Mouse (Mus musculus) thymus, adult 18-20 months (tissue): Measurements from ENCODE around the gene Phgdh.
A peak's percentile ranks its signal among the peaks of the same experiment; 100 is the strongest.

Experiments
- DNase-seq, 2 experiments: peaks; one replicate each; pipeline ENCODE4 v3.0.0; 2022; ENCODE audit warnings: mixed read lengths in 2 of 2

Phgdh gene

DNA sequence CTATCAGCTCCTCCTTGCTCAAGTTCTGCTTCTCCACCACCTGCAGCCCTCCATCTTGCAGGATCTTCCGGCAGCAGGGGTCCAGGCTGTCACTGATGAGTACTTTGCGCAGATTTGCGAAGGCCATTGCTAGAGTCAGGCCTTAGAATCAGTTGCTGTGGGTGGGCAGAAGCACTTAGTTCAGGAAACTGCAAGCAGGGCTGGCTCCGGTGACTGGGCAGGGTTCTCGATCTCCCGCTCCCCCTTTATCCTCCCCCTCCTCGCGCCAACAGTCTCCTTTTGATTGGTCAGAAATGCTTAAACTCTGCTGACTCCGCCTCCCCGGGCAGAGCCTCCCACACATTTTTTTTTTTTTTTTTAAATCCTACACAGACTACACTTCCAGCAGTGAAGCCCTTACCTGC lies at the start of gene Phgdh:
Phgdh (minus strand) TSS at position 285 of the 404 bp plus-strand sequence.
- peak; percentile 74 to 83 for DNase-seq

DNA sequence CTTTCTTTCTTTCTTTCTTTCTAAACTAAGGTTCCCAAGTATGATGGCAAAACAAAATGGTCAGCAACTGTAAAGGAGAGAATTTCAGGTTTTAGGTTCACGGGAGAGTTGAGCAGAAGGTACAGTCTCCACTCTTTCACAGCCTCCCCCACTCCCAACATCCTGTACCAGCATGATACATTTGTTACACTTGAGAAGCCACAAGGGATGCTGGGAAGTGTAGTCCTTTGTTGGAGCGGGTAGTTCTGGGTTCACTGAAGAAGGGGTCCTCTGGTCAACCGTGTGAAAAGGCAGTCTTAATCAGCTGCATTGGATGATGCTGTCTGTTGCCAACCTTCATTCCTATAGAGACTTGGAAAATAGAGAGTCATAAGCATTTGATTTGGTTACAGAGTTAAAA lies 49.5 kb upstream of the Phgdh start:
- DNase-seq: no peak

DNA sequence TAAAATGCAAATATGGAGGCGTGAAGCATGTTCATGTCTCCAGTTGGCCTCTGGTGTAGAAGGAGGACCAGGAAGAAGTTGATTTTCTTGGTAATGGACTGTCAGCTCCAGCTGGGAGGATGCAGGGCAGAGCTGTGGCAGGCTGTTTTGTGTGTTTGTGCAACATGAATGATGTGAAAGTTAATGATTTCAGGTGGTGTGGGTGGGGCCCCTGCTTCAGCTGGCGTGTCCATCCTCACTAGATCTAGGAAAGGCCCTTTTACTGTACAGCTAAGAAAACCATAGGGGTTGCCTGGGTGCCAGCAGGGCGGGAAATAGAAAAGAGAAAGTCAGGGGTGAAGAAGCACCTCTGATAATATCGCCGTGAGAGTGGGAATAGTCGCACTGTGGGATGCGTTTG lies 48.0 kb upstream of the Phgdh start:
- no peak for DNase-seq

DNA sequence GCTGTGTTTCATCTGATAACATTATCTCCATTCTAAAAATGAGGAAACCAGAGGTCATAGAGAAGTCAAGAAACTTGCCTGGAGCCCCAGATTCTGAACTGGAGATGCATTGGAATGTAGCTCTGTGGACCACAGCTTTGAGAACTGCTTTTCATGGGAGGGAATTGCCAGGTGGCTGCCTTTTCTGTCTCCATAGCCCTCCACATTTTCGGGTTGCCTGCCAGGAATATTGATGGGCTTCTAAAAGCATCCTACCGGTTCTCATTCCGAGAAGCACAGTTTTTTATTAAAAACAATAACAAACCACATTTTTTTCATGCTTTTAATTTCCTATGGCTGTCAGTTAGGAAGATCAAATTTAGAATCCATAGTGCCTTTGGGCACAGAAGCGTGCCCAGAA lies 47.3 kb upstream of the Phgdh start:
- no peak for DNase-seq

DNA sequence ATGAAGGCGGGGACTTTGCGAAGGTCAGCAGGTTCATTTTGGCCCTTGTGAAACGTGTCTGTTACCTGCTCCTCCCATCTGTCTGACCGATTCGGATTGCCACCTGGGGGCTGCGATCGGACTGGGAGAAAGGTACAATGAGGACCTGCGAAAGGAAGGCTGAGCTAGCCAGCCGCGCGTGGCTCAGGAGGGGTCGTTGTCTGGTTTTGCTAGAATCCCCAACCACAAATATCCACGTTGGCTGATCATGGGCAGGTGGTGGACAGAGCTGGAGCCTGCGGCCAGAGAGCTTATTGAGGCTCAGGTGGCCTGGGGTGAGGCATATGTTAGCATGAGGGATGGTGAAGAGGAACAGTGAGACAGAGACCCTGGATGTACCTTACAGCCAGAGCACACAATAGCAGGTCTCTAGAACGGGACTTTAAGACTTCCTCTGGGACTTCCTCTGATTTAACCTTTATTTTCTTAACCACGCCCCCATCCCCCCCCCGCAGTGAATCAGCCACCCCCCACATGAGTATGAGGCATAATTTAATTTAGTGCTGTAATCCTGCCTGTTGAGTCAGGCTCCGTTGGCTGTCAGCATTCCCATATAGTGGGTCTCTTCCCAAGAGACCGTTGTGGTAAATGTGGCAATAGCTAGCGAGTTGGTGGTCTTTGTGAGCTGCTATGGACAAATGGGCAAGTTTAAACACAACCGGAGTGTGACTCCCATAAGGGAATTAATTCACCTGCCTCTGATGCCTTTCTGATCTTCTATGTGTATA lies 43.4 kb upstream of the Phgdh start:
- no peak for DNase-seq

DNA sequence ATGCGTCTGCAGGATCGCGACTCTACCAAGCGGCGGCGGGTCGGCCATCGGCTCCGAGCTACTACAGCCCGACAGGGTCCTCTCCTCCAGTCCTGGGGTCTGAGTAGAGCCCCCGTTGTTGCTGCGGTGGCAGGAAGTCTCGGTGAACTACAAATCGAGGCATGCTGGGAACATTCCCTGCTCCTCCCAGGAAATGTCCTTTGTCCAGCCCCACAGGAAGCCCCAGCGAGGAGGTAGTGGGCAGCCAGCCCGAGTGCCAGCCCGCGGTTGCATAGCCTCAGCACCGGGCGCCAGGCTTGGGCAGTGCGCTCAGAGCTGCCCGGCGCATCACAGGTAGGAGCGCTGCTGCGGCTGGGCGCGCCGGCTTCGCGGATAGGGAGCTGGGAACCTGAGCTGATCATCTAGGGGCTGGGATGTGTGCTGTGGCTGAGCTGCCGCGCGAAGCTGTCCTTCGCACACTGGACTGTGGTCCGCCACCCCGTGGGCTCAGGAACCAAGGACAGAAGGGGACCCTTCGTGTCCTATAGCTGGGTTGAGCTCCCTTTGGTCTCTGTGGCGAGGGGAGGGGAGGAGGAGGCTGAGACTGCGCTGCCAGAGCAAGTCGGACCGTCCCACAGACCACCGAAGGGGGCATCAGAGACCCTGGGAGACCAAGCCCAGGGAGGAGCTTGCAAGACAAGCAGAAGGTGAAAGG lies 42.6 kb upstream of the Phgdh start, which contains the start of gene Zfp697:
Zfp697 (plus strand) TSS at position 216 of the 694 bp plus-strand sequence.
- peak in 1 of 2 experiments; percentile 3 for DNase-seq

DNA sequence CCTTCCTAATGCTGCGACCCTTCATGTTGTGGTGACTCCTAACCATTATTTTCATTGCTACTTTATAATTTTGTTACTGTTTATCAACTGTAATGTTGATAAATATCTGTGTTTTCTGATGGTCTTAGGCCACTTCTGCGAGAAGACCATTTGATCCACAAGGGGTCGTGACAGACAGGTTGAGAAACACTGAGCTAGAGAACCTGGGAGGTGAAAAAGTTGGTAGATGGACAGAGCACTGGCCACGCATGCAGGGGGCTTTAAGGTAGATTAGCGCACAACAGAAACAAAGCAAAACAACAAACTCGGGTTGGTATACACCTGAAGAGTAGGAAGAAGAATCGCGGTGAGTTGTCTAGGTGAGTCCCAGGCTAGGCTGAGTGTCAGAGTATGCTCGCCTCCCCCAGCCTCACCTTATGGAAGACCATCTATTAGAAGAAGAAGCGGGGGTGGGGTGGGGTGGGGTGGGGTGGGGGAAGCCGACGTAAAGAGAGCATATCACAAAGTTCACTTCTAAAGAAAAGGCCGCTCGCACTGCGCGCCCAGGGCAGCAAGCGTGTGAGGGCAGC lies 42.0 kb upstream of the Phgdh start:
- no peak for DNase-seq

DNA sequence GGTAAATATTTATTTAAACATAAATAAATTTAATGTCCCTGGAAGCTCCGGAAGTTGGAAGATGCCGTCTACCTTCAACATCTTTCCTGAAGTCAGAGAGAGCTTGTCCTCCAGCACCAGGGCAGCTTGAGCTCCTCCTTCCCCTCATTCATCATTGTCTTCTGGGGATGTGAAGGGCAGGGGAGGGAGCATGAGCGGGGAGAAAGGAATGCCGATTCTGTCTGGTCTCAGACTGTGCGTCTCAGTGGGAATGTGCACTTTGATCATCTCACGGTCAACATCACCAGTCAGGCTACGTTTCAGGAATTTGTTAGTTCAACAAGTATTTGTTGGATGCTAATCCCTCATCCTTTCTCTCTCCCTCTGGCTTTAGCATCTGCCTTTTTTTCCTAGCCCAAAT lies 39.4 kb upstream of the Phgdh start:
- DNase-seq: no peak

DNA sequence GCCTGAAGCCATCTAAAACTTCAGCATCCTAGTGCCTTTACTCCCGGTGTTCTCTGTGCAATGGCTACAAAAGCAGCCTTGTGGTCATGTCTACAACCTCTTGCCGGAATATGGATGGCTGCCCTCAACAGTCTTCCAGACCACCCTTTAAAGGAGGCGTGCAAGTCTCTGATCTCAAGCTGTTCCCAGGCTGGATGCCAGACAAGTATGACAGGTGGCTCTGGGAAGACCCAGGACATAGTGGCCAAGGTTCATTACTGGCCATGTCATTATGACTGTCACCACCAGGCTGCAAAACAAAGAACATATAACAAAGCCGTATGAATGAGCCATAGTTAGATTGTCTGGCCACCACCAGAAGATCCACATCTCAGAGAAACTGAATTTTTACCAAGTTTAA lies 38.5 kb upstream of the Phgdh start:
- DNase-seq: no peak

DNA sequence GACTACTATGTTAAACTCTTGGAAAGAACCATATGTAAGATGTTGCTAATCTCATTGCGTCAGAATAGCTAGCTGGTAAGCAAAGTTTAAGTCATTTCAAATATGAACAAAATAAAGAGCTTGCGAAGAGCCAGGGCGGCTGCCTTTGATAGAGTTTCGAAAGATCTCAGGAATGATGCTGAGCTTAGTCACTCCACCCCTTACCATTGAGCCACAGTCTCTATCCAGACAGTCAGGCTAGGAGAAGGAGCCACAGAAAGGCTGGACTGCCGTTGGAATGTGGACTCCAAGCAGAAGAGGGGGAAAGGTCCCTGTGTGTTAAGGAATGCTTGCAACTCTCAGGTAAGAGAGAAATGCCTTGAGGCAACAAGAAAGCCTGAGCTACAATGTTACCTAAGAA lies 35.2 kb upstream of the Phgdh start:
- no peak for DNase-seq

DNA sequence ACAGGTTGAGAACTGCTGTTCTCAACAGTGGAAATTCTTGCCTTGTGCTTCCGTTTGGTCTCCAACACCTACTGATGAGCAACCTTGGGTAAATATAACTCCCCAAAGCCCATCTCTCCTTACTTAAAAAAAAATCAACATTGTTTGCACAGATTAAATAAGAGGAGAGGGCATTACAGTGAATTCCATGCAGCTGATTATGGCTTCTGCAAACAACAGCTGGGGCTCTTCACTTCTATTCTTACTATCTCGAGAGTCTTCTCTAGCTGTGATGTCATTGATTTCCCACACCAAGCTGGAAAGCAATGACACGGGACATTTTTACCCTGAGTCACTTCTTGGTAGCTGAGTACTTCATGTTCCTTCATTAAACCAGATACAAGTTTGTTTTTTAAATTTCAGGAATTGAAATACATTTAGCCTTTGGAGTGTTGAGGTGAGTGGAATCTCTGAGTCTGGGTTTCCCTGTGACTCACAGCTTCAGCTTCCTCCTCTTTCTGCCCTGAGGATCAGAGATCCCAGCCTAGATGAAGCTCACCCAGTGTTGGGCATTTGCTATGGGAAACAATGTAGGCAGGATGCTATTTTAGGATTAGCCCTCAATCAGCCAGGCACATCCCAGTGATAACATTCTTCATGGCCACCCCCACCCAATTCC lies 34.4 kb upstream of the Phgdh start:
- no peak for DNase-seq

DNA sequence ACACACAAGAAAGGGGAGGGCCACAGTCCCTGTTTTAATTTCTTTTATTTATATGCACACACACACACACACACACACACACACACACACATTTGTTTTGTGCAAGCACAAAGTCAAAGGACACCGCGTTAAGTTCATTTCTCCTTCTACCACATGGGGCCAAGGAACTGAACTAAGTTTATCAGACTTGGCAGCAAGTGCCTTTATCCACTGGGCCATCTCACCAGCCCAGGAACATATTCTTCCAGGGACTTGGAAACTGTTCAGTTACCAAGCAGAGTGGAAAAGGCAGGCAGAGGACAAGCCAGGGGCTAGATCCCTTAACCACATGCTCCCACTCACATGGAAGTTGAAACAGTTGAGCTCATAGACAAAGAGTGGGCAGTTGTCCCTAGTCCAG lies 29.0 kb upstream of the Phgdh start:
- no peak for DNase-seq

DNA sequence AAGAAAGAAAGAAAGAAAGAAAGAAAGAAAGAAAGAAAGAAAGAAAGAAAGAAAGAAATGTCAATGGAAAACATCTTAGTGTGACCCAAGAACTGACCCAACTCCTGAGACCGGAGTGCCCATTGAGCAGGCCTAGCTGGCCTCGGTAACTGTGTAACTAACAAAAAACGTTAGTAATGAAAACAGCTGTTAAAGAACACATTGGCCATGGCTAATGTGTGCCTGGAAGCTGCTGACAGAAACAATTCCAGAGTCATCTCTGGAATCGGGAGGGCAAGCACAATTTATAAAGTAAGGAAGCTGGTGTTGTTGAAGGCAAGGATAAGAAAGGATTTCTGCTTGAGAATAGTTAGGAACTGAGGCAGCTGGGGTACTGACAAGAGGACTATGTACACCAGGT lies 28.5 kb upstream of the Phgdh start:
- DNase-seq: no peak

DNA sequence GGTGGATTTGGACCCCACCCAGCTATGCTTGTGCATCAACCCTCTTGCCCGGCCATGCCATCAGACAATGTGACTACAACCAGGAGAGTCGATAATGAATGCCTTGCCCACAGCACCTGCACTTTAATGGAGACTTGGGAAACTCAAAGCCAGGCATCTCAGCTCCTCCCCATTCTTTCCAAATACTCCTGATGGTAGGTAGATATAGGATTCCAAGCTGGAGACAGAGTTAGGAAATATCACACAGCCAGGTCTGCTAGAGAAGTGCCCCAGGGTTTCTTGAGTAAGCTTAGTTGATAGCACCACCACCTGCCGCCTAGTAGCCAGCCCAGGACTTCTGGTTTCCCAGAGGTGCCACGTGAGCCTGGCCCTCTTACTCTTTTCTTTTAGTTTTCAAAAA lies 27.0 kb upstream of the Phgdh start:
- no peak for DNase-seq

DNA sequence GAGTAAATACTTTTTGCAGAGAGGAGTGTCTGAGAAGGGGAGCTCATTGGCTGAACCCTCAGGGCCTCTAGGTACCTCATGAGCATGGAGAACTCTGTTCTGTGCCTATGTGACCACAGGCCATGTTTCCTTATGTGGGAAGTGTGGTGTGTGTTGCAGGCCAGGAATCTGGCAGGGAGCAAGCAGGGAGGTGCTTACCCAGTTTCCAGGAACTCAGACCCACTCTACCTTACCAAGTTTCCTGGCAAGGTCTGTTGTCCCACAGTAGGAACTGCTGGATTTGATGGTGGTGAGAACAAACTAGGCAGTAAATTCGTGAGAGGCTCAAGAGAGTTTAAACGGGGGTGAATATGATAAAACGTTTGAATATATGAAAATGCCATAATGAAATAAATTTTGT lies 26.3 kb upstream of the Phgdh start:
- DNase-seq: no peak

DNA sequence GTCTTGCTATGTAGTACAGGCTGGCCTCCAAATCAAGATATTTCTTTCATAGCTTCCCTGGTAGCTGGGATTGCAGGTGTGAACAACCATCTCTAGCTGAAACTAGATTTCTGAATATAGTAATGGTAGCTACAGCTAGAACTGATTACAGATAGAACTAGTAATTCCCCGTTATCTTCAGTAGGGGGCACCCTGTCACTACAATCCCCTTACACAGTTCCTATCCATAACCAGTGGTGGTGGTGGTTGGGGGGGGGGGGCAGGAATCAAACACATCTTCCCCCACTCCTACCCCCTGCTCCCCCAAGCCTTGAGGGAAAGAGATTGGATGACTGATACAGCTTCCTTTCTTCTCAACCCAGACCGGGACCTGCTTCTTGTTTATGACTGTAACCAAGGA lies 23.0 kb upstream of the Phgdh start:
- no peak for DNase-seq

DNA sequence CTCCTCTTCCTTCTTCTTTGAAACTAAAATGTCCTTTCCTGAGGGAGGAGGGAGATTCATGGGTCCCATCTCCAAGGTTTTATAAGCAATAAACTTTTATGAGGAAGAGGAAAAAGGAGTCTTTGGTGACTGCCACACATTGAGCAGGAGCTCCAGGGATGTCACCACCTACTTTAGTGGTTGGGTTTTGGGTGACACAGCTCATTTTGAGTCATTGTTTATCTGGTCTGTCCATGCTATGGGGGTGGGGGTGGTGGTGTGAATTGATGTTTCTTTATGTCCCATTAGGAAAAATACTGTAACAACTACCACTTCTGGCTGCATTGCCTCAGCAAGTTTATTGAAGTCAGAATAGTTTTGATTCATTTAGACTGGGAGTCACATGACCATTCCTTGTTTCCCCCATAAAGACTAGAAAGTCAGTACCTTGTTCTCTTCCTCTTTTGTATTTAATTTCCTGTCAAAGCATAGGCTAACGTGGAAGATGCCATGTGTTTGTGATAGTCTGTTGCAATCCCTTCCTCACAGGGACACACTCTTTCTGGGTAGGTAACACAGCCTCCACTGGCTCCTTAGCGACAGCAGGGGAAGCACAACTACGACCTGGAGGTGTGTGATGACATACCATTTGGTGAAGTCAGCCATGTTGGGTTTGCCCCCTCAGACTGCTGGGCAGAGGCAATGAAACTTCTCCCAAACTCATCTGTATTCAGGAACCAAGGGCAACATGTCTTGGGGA lies 17.0 kb upstream of the Phgdh start:
- no peak for DNase-seq

DNA sequence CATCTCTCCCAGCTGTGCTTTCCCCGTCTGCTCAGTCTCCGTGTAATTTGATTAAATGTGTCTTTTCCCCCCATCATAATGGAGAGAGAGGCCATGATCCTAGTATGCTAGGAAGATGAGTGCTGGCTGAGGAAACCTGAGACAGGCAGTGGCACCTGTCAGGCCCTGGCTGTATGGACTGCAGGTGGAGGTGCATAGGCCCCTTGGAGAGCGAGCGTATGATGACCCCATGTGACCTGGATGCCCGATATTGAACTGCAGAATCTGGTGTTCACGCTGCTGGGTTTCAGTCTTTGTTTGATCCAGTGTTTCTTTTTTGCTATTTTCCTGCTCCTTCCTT lies 16.2 kb upstream of the Phgdh start:
- no peak for DNase-seq

DNA sequence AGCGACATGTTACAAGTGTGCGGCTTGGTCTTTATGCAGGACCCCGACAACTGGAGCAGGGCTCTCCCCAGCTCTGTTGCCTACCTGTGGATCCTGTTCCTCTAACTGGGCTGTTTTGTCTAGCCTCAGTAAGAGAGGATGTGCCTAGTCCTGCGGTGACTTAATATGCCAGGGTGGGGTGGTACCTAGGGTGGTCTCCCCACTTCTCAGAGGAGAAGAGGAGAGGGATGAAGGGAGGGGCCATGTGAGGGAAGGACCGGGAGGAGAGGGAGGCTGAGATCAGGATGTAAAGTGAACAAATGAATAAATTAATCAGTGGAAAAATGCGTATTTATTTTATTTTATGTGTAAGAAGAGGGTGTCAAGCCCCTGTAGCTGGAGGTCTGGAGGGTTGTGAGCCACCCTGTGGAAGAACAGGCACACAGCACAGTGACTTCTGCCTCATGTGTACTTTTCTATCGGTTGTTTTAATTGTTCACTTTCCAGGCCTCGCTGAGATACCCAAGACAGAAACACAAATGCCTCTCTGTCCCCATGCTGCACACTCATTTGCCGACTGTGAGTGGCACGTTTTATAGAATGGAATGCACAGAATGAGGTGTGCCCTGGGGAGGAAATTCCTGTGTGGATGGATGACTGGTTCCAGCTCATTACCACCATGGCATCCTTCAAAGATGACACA lies 15.7 kb upstream of the Phgdh start:
- DNase-seq: no peak

DNA sequence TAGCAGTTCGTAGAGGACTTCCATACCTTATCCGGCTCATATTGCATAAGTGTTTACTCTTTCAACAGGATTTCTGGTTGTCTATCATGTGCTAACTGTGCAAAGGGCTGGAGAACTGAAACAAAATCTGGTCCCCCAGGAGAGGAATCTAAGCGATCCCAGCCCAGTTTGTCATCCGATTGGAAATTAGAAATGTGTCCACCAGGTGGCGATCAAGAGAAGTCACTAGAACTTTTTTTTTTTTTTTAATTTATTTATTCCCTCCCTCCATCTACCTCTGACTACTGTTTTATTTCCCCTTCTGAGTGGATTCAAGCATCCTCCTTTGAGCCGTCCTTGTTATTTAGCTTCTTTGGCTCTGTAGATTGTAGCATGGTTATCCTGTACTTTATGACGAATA lies 14.1 kb upstream of the Phgdh start:
- DNase-seq: no peak

DNA sequence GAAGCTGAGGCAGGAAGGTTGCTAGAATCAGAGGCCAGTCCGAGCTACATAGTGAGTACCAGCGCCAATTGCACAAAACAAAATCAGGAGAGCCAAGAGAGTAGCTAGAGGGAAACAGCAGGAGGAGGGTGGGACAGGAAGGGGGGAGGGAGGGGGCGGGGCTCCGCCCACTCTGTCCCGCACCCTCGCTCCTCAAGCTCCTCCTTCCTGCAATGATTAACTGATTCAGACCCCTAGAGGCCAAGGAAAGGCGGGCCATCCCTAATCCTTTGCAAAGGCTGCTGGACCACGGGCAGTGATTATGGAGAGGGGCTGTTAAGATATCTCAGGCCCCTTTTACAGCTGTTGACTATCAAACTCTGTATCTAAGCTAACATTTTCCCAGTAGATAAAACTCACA lies 8.9 kb upstream of the Phgdh start:
- DNase-seq: no peak

DNA sequence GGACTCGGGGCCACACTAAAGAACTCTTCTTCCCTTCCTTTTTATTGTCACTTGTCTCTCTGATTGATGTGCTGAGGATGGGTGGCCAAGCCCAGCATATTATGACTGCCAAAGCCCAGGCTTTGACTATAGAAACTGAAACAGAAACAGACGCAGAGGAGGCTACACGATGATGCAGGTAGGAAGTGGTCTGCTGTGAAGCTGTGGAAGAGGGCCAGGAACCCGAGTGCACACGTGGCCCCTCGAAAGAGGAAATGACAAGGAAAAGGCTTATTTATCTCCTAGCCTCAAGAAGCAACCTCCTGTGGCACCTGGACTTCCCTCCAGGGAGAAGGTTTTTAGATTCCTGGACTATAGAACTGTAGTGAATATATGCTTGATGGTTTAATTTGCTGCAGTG lies 8.3 kb upstream of the Phgdh start:
- DNase-seq: peak; percentile 30 to 44

DNA sequence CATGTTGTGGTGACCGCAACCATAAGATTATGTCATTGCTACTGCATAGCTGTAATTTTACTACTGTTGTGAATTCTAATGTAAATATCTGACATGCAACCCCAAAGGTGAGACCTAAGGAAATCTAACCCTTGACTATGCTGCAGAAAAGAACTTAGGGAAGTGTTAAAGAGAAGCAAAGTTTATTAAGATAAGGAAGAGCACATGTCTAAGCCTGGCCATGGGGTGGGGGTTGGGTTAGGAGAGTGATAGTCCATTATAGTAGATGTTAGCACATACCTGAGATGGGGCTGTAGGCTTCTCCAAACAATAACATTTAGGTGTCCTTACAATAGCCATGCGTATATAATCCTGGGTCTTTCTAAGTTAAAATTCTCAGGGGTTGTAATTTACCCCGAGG lies 3.4 kb upstream of the Phgdh start:
- DNase-seq: no peak
